Mouse (Mus musculus): ENCODE measurements around the gene Kras.

DNA sequence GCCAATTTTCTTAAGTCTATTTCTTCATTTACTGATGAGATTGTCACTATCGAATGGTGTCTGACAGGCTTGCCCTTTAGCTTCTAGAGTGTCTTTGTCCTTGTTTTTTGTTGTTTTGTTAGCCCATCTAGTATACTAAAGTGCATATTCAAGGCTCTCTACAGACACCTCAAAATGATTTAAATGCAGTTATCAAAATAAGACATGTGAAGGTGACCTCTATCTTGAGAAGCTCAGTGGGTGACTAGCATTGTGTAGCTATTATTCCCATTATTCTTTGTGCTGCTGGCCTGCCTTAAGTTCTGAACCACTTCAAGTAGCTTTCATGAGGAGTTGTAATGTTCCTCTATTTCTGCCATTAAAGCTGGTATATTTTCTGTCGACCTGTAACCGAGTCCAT, 34.2 kb downstream of the Kras start:
- no peak for TF ChIP-seq FLI1 (IDR thresholded peaks at IDR 0.05; ENCODE audit: low read length)
- no peak for TF ChIP-seq GATA1 (IDR thresholded peaks at IDR 0.05; ENCODE audit: borderline replicate concordance, low read length)

Data from megakaryocyte, embryonic 14.5 days (primary cell).